Mouse (Mus musculus) midbrain, embryonic 10.5 days (tissue): ENCODE results near the gene Skor1. TPM values are rescaled to one million over a fixed set of nuclear protein-coding genes. Genes with fewer than 3 reads are reported as not detected.

Experiments used
- DNase-seq: peaks from one replicate; pipeline ENCODE4 v3.0.0-alpha.2; 2017; ENCODE audit warnings: low spot score
- H3K27ac ChIP-seq: fragments of 300-500 bp; sonication (generic); replicated peaks from 2 replicates; pipeline ENCODE4 v1.5.1; 2016; ENCODE audit warnings: mild to moderate bottlenecking
- H3K27me3 ChIP-seq: fragments of 300-500 bp; sonication (generic); 2 replicates; pipeline ENCODE4 v1.6.1; 2016; ENCODE audit warnings: low read depth, mild to moderate bottlenecking; ENCODE audit not compliant: poor library complexity, severe bottlenecking
- H3K36me3 ChIP-seq: fragments of 300-500 bp; sonication (generic); 2 replicates; pipeline ENCODE4 v1.6.1; 2016; ENCODE audit warnings: mild to moderate bottlenecking, moderate library complexity
- H3K4me1 ChIP-seq: fragments of 300-500 bp; sonication (generic); 2 replicates; pipeline ENCODE4 v1.6.1; 2016
- H3K4me3 ChIP-seq: fragments of 300-500 bp; sonication (generic); 2 replicates; pipeline ENCODE4 v1.5.1; 2016; ENCODE audit warnings: mild to moderate bottlenecking, moderate library complexity
- H3K9me3 ChIP-seq: fragments of 300-500 bp; sonication (generic); replicated peaks from 2 replicates; pipeline ENCODE4 v1.6.1; 2016; ENCODE audit warnings: mild to moderate bottlenecking
- WGBS: fragments of 180-500 bp; shearing (Covaris S2); methylation state at CpG from one replicate; pipeline ENCODE4 v1.1.7; 2016; 5-methylcytosine and 5-hydroxymethylcytosine counted together
- polyA plus RNA-seq: library from polyadenylated mRNA; unstranded; fragments of >200 nt; fragmentation: Nextera tagmentation; extraction: Ambion mirVana; gene quantifications from 2 replicates; pipeline ENCODE4 v1.2.1, GENCODE M21; 2016

The Skor1 gene
- polyA plus RNA-seq, 1 experiment from 2014 or later = 0.12 TPM

GRCm38 (mm10) chr9:63091971-63092528 lies 56.7 kb downstream of the Skor1 start:
- no peaks in the 10 kb centered on the region for H3K36me3 ChIP-seq
- peak; percentile 86 for DNase-seq
- peaks cover 42% of the 10 kb centered on the region for H3K4me1 ChIP-seq
- peak overlapping the region; percentile 90 for H3K27ac ChIP-seq
- under 1% methylated on average over 13 of the region's 13 CpGs for WGBS
- no peaks in the 10 kb centered on the region for H3K9me3 ChIP-seq
- peak overlapping the region; percentile 49 for H3K4me3 ChIP-seq
- H3K27me3 ChIP-seq = no peaks in the 10 kb centered on the region

DNA sequence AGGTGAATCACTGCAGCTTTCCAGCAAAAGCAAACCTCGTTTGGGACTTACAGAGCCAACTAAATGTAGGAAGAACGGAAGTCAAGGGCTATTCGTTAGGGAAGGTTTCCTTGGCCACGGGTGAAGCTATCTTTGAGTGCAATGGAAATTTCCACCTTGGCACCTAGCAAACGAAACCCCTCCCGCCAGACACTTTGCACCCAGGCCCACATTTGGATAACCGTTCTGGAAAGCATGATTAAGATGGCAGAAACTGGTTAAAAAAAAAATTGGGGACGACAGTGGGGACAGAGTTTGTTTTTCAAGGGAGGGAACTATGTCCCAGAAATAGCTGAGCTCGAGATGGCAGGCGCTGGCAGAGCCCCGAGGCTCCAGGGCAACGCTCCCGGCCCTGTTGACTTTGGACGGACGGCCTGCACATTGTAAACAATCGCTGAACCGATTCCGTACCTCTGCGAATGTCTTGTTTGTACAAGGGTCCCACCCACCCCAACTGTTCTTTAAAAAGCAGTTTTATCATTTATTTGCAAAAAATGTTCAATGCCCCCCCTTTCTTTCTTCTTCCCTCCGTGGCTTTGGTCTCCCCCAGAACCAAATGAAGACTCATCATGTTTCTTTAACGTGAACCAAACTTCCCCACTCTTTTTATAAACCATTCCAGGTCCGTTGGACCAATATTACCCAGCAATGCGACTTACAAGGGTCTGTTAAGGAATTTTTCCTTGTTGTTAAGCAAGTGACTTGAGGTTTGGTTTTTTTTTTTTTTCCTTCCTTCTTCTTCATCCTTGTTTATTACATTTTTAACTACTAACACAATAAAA lies 57.5 kb downstream of the Skor1 start:
- DNase-seq = peak; percentile 32
- peak overlapping the region; percentile 49 for H3K4me3 ChIP-seq
- H3K9me3 ChIP-seq = no peaks in the 10 kb centered on the region
- peak overlapping the region; percentile 90 for H3K27ac ChIP-seq
- 8% methylated on average over 23 of the region's 23 CpGs for WGBS
- H3K27me3 ChIP-seq = no peaks in the 10 kb centered on the region
- no peaks in the 10 kb centered on the region for H3K36me3 ChIP-seq
- peaks cover 42% of the 10 kb centered on the region for H3K4me1 ChIP-seq

GRCm38 (mm10) chr9:63089141-63089540 lies 59.6 kb downstream of the Skor1 start:
- Histone ChIP-seq H3K4me3 (no peak overlapping the region), H3K27me3 (no peaks in the 10 kb centered on the region), H3K4me1 (peaks cover 39% of the 10 kb centered on the region), H3K36me3 (no peaks in the 10 kb centered on the region), H3K27ac (no peak overlapping the region), H3K9me3 (no peaks in the 10 kb centered on the region)
- no peak for DNase-seq
- 95% methylated on average over 4 of the region's 4 CpGs for WGBS

Other genes with a start within 250 kb of the Skor1 start
- gene Pias1, start 161.0 kb downstream of the Skor1 start, polyA plus RNA-seq = 56.8 and 63.6 TPM in 2 replicates
- gene Map2k5, start 228.9 kb upstream of the Skor1 start, polyA plus RNA-seq = 32.9 and 36.1 TPM in 2 replicates